Mouse (Mus musculus): ENCODE measurements around the gene Prox2.
"Not testable (repeated sequence)": the region's sequence is repeated elsewhere in the genome, so short reads cannot be mapped to it uniquely, and the experiment has no call there.

Gene Prox2

DNA sequence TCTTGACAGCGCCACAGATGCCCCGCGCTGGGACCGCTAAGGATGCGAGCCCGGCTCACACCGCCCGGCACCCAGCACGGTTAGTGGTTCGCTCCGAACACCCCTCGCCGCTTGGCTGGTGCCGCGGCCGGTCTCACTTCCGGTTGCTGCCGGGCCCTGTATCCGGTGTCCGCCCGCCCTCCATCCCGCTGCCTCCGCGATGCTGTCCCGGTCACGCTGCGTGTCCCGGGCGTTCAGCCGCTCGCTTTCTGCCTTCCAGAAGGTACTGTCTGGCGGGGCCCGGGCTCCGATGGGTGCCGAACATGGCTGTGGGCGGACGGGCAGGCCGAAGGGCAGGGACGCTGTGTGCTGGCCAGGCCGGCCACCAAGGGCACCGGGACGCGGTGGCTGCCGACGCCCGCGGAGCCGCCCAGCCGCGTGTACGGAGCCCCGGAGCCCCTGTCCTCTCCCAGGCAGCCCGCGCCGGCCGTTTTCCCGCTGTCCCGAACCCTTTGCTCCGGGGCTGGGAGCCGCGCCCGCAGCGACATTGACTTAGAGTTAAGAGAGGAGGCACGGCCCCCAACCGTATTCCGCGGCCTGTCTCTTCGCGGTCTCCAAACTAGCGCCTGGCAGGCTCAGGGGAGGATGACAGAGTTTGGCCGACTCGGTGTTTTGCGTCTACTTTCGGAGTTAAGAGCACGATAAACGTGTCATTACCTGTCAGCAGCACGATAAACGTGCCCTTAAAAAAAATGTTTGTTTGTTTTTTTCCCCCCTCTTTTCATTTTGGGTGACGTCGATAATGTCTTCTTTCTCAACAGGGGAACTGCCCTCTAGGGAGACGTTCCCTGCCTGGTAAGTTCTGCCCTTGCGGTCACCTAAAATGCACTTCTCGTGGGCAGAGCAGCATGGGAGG is at the start of gene Prox2, which contains the start of gene Dlst:
TSS of gene Prox2 (minus strand) at position 62 of the 895 bp plus-strand sequence.
TSS of gene Dlst (plus strand) at position 136 of the 895 bp plus-strand sequence.
- DNase-seq, result peak; percentile 82

DNA sequence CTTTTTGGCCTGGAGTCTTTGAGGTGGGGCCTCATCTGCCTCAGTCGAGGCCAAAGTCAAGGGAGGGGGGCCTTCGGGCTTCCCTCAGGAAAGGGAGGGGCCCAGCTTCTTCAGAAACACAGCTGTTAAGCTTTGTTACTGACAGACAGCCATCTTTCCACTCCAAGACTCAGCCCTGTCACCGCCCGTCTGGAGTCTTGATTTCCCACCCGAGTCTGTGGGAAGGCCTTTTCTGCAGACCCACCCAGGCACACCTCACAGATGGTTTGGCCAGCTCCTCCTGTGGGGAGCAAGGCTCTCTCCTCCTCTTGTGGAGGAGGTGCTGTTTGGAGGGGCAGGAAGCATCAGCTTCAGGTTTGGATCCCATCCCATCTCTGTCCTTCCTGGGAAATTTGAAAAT is 49.0 kb upstream of the Prox2 start:
- no peak for DNase-seq

- DNase-seq, result no peak
These were observed 48.2 kb upstream of the Prox2 start for GRCm38 (mm10) chr12:85158801-85159200.

DNA sequence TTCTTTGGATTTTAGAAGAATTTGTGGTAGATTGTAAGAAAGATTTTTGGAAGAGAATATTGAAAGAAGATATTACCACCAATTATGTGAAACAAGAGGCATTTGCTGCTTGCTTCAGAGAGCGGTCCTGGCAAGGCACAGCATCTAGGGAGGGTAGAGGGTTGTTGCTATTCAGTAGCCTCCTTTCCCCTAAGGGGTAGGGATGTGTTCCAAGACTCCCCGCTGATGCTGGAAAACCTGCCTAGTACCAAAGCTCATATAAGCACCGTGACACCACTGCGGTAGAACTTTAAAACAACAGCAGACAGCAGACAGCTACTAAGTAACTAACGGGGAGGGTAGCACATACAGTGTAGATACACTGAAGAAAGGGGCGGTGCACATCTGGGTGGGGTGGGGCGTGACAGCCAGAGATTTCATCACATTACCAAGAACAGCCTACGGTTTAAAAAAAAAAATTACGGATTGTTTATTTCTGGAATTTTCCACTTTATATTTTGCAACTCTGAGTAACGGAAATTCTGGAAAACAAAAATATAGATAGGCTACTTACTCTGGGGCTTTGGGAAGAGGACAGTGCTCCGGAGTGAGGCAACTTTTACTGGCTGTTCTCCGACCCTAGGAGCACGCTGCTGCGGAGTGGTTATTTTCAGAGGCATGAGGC is 47.4 kb upstream of the Prox2 start:
- no peak for DNase-seq

- DNase-seq, result no peak
These were observed 45.8 kb upstream of the Prox2 start for GRCm38 (mm10) chr12:85156324-85156723.

DNA sequence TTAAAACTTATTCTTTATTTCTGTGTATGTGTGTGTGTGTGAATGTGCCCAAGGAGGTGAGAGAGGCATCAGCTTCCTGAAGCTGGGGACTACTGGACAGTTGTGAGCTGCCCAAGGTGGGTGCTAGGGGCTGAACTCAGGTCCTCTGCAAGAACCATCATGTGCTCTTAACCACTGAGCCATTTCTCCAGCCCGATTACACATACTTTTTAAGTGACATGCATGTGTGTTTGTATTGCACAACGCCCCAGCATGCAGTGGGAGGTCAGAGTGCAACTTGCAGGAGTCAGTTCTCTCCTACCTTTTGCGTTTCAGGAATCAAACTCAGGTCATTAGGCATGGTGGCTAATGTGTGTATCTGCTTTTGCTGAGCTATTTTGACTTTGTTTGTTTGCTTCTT is 42.5 kb upstream of the Prox2 start:
- DNase-seq, result no peak

GRCm38 (mm10) chr12:85151002-85151774 is 40.6 kb upstream of the Prox2 start, which contains the start of gene Rps6kl1:
TSS of gene Rps6kl1 (minus strand) at chr12:85151264.
- DNase-seq, result peak; percentile 26

DNA sequence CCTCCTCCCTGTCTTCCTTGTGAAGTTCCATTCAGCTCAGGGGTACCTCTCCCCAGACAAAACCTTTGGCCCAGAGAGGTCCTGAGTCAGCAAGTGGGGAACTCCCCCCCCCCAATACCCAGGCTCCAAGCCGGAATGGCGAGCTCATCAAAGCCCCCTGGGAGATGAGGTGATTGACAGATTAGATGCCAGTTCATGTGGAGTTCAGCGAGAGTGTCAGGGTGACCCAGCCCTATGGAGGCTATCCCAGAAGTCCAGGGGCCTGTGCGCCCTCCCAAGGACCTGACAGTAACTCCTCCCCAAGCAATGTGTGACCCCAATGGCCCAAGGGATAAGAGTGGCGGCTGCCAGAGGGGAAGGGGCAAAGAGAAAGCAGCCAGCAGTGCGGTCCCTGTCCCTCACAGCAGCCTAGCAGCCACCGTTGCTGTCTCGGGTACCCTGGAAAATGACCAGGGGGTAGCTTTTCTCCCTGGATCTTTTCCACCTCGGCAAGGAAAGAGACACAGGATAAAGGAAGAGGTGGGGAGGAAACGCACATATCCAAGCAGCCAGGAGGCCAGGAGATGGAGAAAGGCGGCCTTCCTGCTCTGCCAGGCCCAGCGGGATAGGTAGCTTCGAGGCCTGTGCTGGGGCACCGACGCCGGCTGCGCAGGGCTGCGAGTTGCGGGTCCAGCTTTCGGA is 39.9 kb upstream of the Prox2 start:
- DNase-seq, result no peak

GRCm38 (mm10) chr12:85146881-85147280 is 36.3 kb upstream of the Prox2 start:
- DNase-seq, result no peak

DNA sequence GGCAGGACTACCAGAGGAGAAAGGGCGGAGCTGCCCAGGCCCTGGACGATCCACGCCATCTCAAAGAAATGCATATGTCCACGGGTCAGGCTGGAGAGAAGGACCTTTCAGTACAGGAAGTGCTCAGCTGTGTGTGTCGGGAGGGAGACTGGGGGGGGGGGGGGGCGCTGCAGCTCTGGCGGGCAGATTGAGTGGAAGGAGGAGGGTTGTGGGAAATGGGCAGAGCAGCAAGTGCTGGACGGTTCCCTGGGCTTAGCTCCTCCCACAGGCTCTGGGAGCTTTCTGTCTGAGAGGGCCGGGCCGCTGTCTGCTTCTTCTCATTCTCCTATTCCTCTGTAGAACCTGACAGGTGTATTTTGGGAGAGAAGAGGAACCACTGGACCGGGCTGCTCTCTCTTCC is 35.8 kb upstream of the Prox2 start:
- no peak for DNase-seq

DNA sequence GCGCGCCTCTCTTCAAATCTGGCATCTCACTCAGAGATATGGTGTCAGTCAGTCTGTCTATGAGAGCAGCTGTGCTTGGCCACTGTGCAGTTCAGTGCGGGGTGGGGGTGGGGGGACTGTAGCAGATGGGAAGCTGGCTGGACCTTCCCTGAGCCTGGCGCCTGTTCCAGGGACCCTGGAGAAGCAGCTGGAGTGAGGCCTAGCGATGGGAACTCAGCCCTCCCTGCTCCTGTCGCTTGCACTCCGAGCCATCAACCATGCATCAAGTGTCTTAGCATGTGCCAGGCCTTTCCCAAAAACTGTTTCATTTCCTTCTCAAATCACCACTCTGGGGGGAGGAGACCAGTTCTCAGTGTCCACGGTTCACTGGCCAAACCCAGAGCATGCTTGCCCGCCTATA is 35.1 kb upstream of the Prox2 start:
- no peak for DNase-seq

GRCm38 (mm10) chr12:85144821-85145220 is 34.3 kb upstream of the Prox2 start:
- DNase-seq, result no peak

- DNase-seq, result not testable (repeated sequence)
These were observed 33.7 kb upstream of the Prox2 start for GRCm38 (mm10) chr12:85144276-85144675.

DNA sequence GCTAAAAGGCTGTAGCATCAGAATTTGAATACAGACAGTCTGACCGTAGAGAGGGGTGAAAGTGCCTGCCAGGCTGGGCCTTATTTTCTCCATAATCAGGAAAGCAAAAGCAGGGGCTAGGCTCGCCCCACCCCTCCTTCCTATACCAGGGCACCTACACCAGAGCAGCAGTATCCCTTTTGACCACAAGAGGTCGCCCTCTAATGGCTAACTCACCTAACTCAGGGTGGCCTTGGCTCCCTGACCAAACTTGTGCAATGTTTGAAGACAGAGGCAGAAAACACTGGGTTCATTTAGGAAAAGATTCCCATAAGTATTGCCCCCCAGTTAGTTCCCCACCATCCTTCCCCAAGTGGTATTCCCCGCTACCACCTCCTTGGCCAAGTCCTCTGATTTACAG is 32.2 kb upstream of the Prox2 start:
- peak; percentile 56 for DNase-seq

DNA sequence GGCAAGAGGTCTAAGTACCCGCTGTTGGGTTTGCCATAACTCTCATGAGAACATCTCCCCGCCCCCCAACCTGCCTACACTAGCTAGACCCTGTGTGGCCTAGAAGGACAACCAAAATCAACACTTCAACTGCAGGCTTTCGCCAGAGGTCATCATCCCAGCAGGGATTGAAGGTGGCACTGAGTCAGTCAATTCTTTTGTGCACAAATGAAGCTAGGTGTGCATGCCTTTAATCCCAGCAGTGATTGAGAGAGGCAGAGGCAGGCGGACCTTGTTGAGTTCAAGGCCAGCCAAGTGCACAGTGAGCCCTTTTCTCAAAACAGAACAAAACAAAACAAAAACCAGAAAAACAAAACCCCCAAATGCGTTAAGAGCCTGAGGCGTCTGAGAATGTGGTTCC is 30.5 kb upstream of the Prox2 start:
- no peak for DNase-seq

- DNase-seq, result no peak
These were observed 29.6 kb upstream of the Prox2 start for GRCm38 (mm10) chr12:85140036-85140701.

DNA sequence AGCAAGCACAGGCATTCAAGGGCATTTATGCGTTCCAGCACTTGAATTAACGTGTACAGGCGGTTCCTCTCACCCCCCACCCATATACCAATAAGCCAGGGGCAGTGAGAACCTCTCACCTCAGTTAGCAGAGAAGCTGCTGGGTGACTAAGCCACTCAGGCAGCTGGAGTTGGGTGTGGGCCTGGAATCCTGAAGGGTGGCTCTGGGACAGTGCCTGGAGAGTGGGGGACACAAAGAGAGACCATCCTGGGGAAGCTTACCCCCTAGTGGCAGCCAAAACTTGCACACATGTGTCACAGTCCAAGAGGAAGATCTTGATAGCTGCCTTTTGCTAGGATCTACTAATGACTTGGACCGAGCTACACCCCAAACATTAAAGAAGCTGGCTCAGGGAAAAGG is 26.1 kb upstream of the Prox2 start:
- DNase-seq, result no peak

DNA sequence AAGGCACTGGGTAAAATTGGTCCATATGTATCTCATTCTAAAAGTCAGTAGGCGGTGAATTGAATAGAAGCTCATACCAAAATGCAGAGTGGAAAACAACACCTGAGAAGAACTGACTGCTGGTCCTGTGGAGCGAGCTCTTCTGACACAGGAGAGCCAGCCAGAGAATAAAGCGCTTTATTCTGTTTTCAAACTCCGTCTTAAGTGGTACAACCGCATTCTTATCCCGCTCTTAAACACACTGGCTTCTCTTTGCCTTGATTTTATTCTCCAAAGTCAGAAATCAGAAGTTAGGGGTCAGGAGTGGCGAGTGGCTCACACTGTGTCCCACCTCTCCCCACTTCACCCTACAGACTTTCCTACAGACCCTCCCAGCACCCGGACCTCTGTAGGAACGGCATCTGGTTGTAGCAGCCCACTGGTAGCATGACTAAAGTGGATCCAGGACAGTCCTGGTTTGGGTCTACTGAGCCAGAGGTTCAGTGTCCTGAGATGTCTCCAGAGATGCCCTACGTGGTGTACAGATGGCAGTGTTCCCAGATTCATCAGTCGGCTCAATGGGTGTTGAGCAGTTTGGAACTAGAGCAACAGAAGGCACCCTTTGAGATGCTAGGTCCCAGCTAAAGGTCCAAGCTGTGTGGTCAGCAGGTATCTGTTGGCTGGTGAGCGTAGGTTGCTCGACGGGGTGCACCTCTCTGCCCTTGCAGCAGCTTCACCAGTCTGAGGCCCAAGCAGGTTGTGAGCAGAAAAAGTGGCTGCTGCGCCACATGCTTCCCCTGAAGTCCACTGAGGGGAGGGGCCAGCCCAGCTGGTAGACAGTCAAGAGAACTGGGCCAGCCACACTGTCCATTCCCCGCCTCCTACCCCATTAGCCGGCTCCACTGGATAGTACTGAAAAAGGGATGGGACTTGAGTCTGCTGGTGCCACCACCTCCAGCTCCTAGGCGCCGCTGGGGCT is 25.2 kb upstream of the Prox2 start:
- no peak for DNase-seq

- no peak for DNase-seq
These were observed 23.7 kb upstream of the Prox2 start for GRCm38 (mm10) chr12:85134043-85134794.

- no peak for DNase-seq
These were observed 20.8 kb upstream of the Prox2 start for GRCm38 (mm10) chr12:85131361-85131760.
